11 mouse cellular contexts compared by ENCODE assay signal in genomic region chr1:42876463-42877093, GRCm38 (mm10). TPM values are rescaled to one million over a fixed set of nuclear protein-coding genes. Genes with fewer than 3 reads are reported as not detected.
A peak's percentile ranks its signal among the peaks of the same experiment; 100 is the strongest.
DNase-seq lines count a peak whose midpoint lies in the region; ATAC-seq and TF ChIP-seq lines count a peak whose summit lies in the region.
"Had no signal": no experiment of that assay in that cellular context is flagged by ENCODE, and none has a peak within 500 bp of the region (broad histone marks: within the 10 kb centered on the region; RNA-seq: fewer than 3 reads in every experiment).

No protein-coding gene starts in this region.

- H3K9me3 ChIP-seq in forebrain, embryonic 10.5 days, result no peaks in the 10 kb centered on the region
- no peaks in the 10 kb centered on the region for H3K9me3 ChIP-seq in forebrain, embryonic 15.5 days
- H3K9me3 ChIP-seq in hindbrain, embryonic 16.5 days (ENCODE audit: control insufficient read depth, low read length), result no peaks in the 10 kb centered on the region
- H3K9me3 ChIP-seq in midbrain, embryonic 16.5 days (replicated peaks; ENCODE audit: control insufficient read depth, low read length, poor library complexity, severe bottlenecking), result no peaks in the 10 kb centered on the region
- H3K9me3 ChIP-seq in liver, embryonic 12.5 days (replicated peaks), result no peaks in the 10 kb centered on the region
- H3K9me3 ChIP-seq: heart, embryonic 15.5 days had no signal

- H3K27ac ChIP-seq in forebrain, embryonic 10.5 days, result peak overlapping the region; percentile 35; the same call in 1 of the 2 replicates
- H3K27ac ChIP-seq in forebrain, embryonic 15.5 days (replicated peaks), result no peak overlapping the region; the same call in 1 of the 2 replicates
- no peak overlapping the region; the same call in 1 of the 2 replicates for H3K27ac ChIP-seq in hindbrain, embryonic 16.5 days (ENCODE audit: low read depth, low read length)
- peak overlapping the region; percentile 51 for H3K27ac ChIP-seq in midbrain, embryonic 16.5 days (ENCODE audit: low read length)
- H3K27ac ChIP-seq in liver, embryonic 12.5 days, result no peak overlapping the region
- H3K27ac ChIP-seq: heart, embryonic 15.5 days had no signal

- DNase-seq in forebrain, embryonic 10.5 days (ENCODE audit: extremely low spot score, low spot score), result no peak
- no peak for DNase-seq in lung, adult 2 months
- DNase-seq in left cerebral cortex, adult 18-20 months (ENCODE audit: low spot score in 2 of 2), result no peak
- DNase-seq: cerebellum, adult 18-20 months; lung, adult 18-20 months had no signal

- H3K27me3 ChIP-seq in forebrain, embryonic 10.5 days (ENCODE audit: poor library complexity, severe bottlenecking), result no peaks in the 10 kb centered on the region
- H3K27me3 ChIP-seq in forebrain, embryonic 15.5 days, result no peaks in the 10 kb centered on the region
- H3K27me3 ChIP-seq in hindbrain, embryonic 16.5 days (replicated peaks; ENCODE audit: control insufficient read depth, insufficient read depth, low read length), result no peaks in the 10 kb centered on the region
- H3K27me3 ChIP-seq in midbrain, embryonic 16.5 days (ENCODE audit: control insufficient read depth, insufficient read depth, low read depth, low read length), result no peaks in the 10 kb centered on the region
- H3K27me3 ChIP-seq in liver, embryonic 12.5 days (replicated peaks), result no peaks in the 10 kb centered on the region
- H3K27me3 ChIP-seq: heart, embryonic 15.5 days had no signal

- peaks cover 15% of the 10 kb centered on the region; the same call in 1 of the 2 replicates for H3K4me1 ChIP-seq in forebrain, embryonic 10.5 days
- H3K4me1 ChIP-seq in forebrain, embryonic 15.5 days, result peaks cover 8% of the 10 kb centered on the region
- peaks cover 8% of the 10 kb centered on the region for H3K4me1 ChIP-seq in hindbrain, embryonic 16.5 days (ENCODE audit: control insufficient read depth, insufficient read depth, low read depth, low read length)
- H3K4me1 ChIP-seq in midbrain, embryonic 16.5 days (ENCODE audit: control insufficient read depth, insufficient read depth, low read length), result peaks cover 14% of the 10 kb centered on the region
- no peaks in the 10 kb centered on the region for H3K4me1 ChIP-seq in lung, adult 2 months (ENCODE audit: control insufficient read depth, insufficient read depth, low read length)
- no peaks in the 10 kb centered on the region for H3K4me1 ChIP-seq in liver, embryonic 12.5 days

- no peak overlapping the region; the same call in 1 of the 2 replicates for H3K4me2 ChIP-seq in forebrain, embryonic 15.5 days (replicated peaks)
- no peak overlapping the region; the same call in 1 of the 2 replicates for H3K4me2 ChIP-seq in hindbrain, embryonic 16.5 days (ENCODE audit: low read length)
- H3K4me2 ChIP-seq in midbrain, embryonic 16.5 days (ENCODE audit: low read length), result peak overlapping the region; percentile 39
- H3K4me2 ChIP-seq in liver, embryonic 12.5 days, result no peak overlapping the region
- H3K4me2 ChIP-seq: heart, embryonic 15.5 days had no signal

- H3K9ac ChIP-seq in forebrain, embryonic 15.5 days (replicated peaks), result no peak overlapping the region
- H3K9ac ChIP-seq in hindbrain, embryonic 16.5 days (ENCODE audit: low read depth, low read length), result no peak overlapping the region
- no peak overlapping the region for H3K9ac ChIP-seq in midbrain, embryonic 16.5 days (ENCODE audit: low read depth, low read length)
- H3K9ac ChIP-seq in liver, embryonic 12.5 days, result no peak overlapping the region
- H3K9ac ChIP-seq: heart, embryonic 15.5 days had no signal

- 89% methylated on average over 4 of the region's 4 CpGs for WGBS in forebrain, embryonic 10.5 days
- WGBS in forebrain, embryonic 15.5 days, result 46% methylated on average over 4 of the region's 4 CpGs
- WGBS in hindbrain, embryonic 16.5 days, result 52% methylated on average over 4 of the region's 4 CpGs
- WGBS in midbrain, embryonic 16.5 days, result 47% methylated on average over 4 of the region's 4 CpGs
- 80% methylated on average over 4 of the region's 4 CpGs for WGBS in lung, adult 2 months
- WGBS in liver, embryonic 12.5 days (ENCODE audit: insufficient replicate concordance), result 75% methylated on average over 4 of the region's 4 CpGs

- ATAC-seq in forebrain, embryonic 15.5 days (replicated peaks), result peak; percentile 53; the same call in 1 of the 2 replicates
- ATAC-seq in hindbrain, embryonic 16.5 days, result 0 out of 2 replicates have a peak, but pooled peaks have one; percentile 66
- ATAC-seq in midbrain, embryonic 16.5 days, result peak; percentile 73
- no peak for ATAC-seq in liver, embryonic 12.5 days
- ATAC-seq in erythroid progenitor cell, adult 5-6 weeks (replicated peaks; ENCODE audit: low FRiP score, poor library complexity, severe bottlenecking), result no peak

- TF ChIP-seq POLR2A in lung, adult 2 months (IDR thresholded peaks at IDR 0.05; ENCODE audit: borderline replicate concordance, extremely low read depth, low read depth, low read length), result no peak

- TF ChIP-seq CTCF in lung, adult 2 months (IDR thresholded peaks at IDR 0.05; ENCODE audit: insufficient read depth, low read length), result no peak

- H3K4me3 ChIP-seq in forebrain, embryonic 10.5 days, result no peak overlapping the region
- H3K4me3 ChIP-seq in forebrain, embryonic 15.5 days, result no peak overlapping the region
- H3K4me3 ChIP-seq in hindbrain, embryonic 16.5 days (ENCODE audit: low read length), result no peak overlapping the region
- H3K4me3 ChIP-seq in midbrain, embryonic 16.5 days (ENCODE audit: low read depth, low read length), result no peak overlapping the region
- no peak overlapping the region for H3K4me3 ChIP-seq in lung, adult 2 months (replicated peaks; ENCODE audit: extremely low read depth, low read depth, low read length)
- no peak overlapping the region for H3K4me3 ChIP-seq in liver, embryonic 12.5 days
- H3K4me3 ChIP-seq: heart, embryonic 15.5 days had no signal

- peaks cover 8% of the 10 kb centered on the region for H3K36me3 ChIP-seq in forebrain, embryonic 10.5 days (replicated peaks)
- no peaks in the 10 kb centered on the region for H3K36me3 ChIP-seq in forebrain, embryonic 15.5 days
- no peaks in the 10 kb centered on the region for H3K36me3 ChIP-seq in hindbrain, embryonic 16.5 days (ENCODE audit: control insufficient read depth, insufficient read depth, low read length)
- no peaks in the 10 kb centered on the region for H3K36me3 ChIP-seq in midbrain, embryonic 16.5 days (ENCODE audit: control insufficient read depth, insufficient read depth, low read length)
- peaks cover 11% of the 10 kb centered on the region; the same call in 1 of the 2 replicates for H3K36me3 ChIP-seq in liver, embryonic 12.5 days
- H3K36me3 ChIP-seq: heart, embryonic 15.5 days had no signal

RNA-seq across cellular contexts. Expression of gene Mrps9, which starts 25.5 kb away (rescaled TPM):
- polyA plus RNA-seq in forebrain, embryonic 10.5 days (2016; fragmentation: Nextera tagmentation; extraction: Ambion mirVana), result 60.2 and 63.6 TPM in 2 replicates
- 36.0 and 38.1 TPM in 2 replicates for polyA plus RNA-seq in forebrain, embryonic 15.5 days (2015; fragmentation: Nextera tagmentation; extraction: Ambion mirVana)
- 31.3 and 33.2 TPM in 2 replicates for polyA plus RNA-seq in hindbrain, embryonic 16.5 days (2015; fragmentation: Nextera tagmentation; extraction: Ambion mirVana)
- 27.5 and 31.8 TPM in 2 replicates for polyA plus RNA-seq in midbrain, embryonic 16.5 days (2015; fragmentation: Nextera tagmentation; extraction: Ambion mirVana)
- 14.2 and 26.8 TPM in 2 replicates for polyA plus RNA-seq in lung, adult 2 months (2012; rRNA removed)
- 10 to 100 TPM; 40.4 to 41.4 TPM for total RNA-seq in left cerebral cortex, adult 18-20 months (2021)
- polyA plus RNA-seq in liver, embryonic 12.5 days (2016; fragmentation: Nextera tagmentation; extraction: Ambion mirVana), result 34.8 and 38.0 TPM in 2 replicates
- total RNA-seq in erythroid progenitor cell, adult 5-6 weeks (2015; ENCODE audit: low replicate concordance), result 11.2 and 11.7 TPM in 2 replicates
- 11.8 and 23.0 TPM in 2 replicates for total RNA-seq in erythroid progenitor cell, adult 5-6 weeks (2017; ENCODE audit: low replicate concordance)

Comparison
In these comparisons a context has a peak if more than half of its experiments do, and no peak if none do; other contexts are left out.
1. H3K27ac ChIP-seq: peak in forebrain, embryonic 10.5 days (single experiment) and midbrain, embryonic 16.5 days (single experiment); none in forebrain, embryonic 15.5 days (single experiment), hindbrain, embryonic 16.5 days (single experiment) and liver, embryonic 12.5 days (single experiment).
2. ATAC-seq: peak in forebrain, embryonic 15.5 days (single experiment), hindbrain, embryonic 16.5 days (single experiment) and midbrain, embryonic 16.5 days (single experiment); none in liver, embryonic 12.5 days (single experiment) and erythroid progenitor cell, adult 5-6 weeks (single experiment).